Mouse (Mus musculus) CH12.LX (cell line): ENCODE data around the gene Isoc2a. TPM values are rescaled to one million over a fixed set of nuclear protein-coding genes. Genes with fewer than 3 reads are reported as not detected.
"Not testable (repeated sequence)": the region's sequence is repeated elsewhere in the genome, so short reads cannot be mapped to it uniquely, and the experiment has no call there.

Experiments
- DNase-seq: peaks from one replicate; pipeline ENCODE4 v3.0.0-alpha.2; 2013; ENCODE audit errors: extremely low read depth
- H3K27ac ChIP-seq: 2 replicates; pipeline ENCODE4 v1.5.1; 2012; ENCODE audit warnings: low read depth, mild to moderate bottlenecking, control low read depth, moderate library complexity; ENCODE audit not compliant: insufficient read depth
- H3K27me3 ChIP-seq: replicated peaks from 2 replicates; pipeline ENCODE3; 2012; ENCODE audit warnings: inconsistent platforms
- H3K36me3 ChIP-seq, 2 experiments: replicated peaks in 1 of 2; 2 replicates each; pipeline versions ENCODE3 to v1.6.1; 2012; ENCODE audit warnings: inconsistent platforms in 1 of 2, low read length in 1 of 2, mild to moderate bottlenecking in 1 of 2, mixed read lengths in 1 of 2, moderate library complexity in 1 of 2; ENCODE audit not compliant: control insufficient read depth in 1 of 2, insufficient read depth in 1 of 2
- H3K4me1 ChIP-seq, 2 experiments: 2 replicates each; pipeline ENCODE4 v1.6.1; 2012; ENCODE audit warnings: inconsistent platforms in 1 of 2, moderate library complexity in 1 of 2; ENCODE audit not compliant: insufficient read depth in 2 of 2, control insufficient read depth in 1 of 2
- H3K4me2 ChIP-seq: 2 replicates; pipeline ENCODE4 v1.6.1; 2012; ENCODE audit warnings: low read depth, mild to moderate bottlenecking, control low read depth; ENCODE audit not compliant: poor library complexity, insufficient read depth, severe bottlenecking
- H3K4me3 ChIP-seq, 3 experiments: fragments of 150-350 bp in 1 of 3; sonication (generic) in 1 of 3; replicated peaks in 1 of 3; 2 replicates each; pipeline versions ENCODE3 to v1.5.1; 2011 to 2012; ENCODE audit warnings: low read depth in 2 of 3, low read length in 2 of 3, mild to moderate bottlenecking in 2 of 3, moderate library complexity in 2 of 3, control low read depth in 1 of 3, improper control_type of control experiment in 1 of 3, inconsistent platforms in 1 of 3, mixed read lengths in 1 of 3; ENCODE audit not compliant: poor library complexity in 1 of 3
- H3K79me2 ChIP-seq: replicated peaks from 2 replicates; pipeline ENCODE4 v1.6.1; 2012; ENCODE audit warnings: mild to moderate bottlenecking, moderate library complexity; ENCODE audit not compliant: control insufficient read depth, poor library complexity, insufficient read depth, severe bottlenecking; ENCODE audit errors: extremely low read depth
- H3K9ac ChIP-seq: 2 replicates; pipeline ENCODE4 v1.6.1; 2012; ENCODE audit warnings: low read depth, mild to moderate bottlenecking, control low read depth, moderate library complexity; ENCODE audit not compliant: insufficient read depth
- H3K9me3 ChIP-seq: replicated peaks from 2 replicates; pipeline ENCODE3; 2012; ENCODE audit warnings: low read length, inconsistent platforms, mixed read lengths
- BHLHE40 ChIP-seq: IDR thresholded peaks from 2 replicates; pipeline ENCODE4 v1.6.1; 2011; ENCODE audit warnings: mild to moderate bottlenecking, low read depth, low read length, improper control_type of control experiment
- ELF1 ChIP-seq: IDR thresholded peaks from 2 replicates; pipeline ENCODE4 v1.6.1; 2014; ENCODE audit warnings: low read depth, mild to moderate bottlenecking, inconsistent platforms, low read length, improper control_type of control experiment
- EP300 ChIP-seq: IDR thresholded peaks from 2 replicates; pipeline ENCODE4 v1.6.1; 2011; ENCODE audit warnings: low read length, improper control_type of control experiment
- MAX ChIP-seq: IDR thresholded peaks from 2 replicates; pipeline ENCODE4 v1.6.1; 2011; ENCODE audit warnings: low read length, improper control_type of control experiment
- MAZ ChIP-seq: IDR thresholded peaks from 2 replicates; pipeline ENCODE4 v1.6.1; 2012; ENCODE audit warnings: low read depth, mild to moderate bottlenecking, inconsistent platforms, low read length, improper control_type of control experiment, moderate library complexity
- MEF2A ChIP-seq: IDR thresholded peaks from 2 replicates; pipeline ENCODE4 v1.6.1; 2014; ENCODE audit warnings: low read depth, mild to moderate bottlenecking, inconsistent platforms, low read length, improper control_type of control experiment, borderline replicate concordance
- MXI1 ChIP-seq: IDR thresholded peaks from 2 replicates; pipeline ENCODE4 v1.6.1; 2011; ENCODE audit warnings: mild to moderate bottlenecking, low read depth, low read length, improper control_type of control experiment
- MYC ChIP-seq: IDR thresholded peaks from 2 replicates; pipeline ENCODE4 v1.6.1; 2011; ENCODE audit warnings: low read depth, mild to moderate bottlenecking, improper control_type of control experiment, low read length
- NELFE ChIP-seq: IDR thresholded peaks from 2 replicates; pipeline ENCODE4 v1.6.1; 2011; ENCODE audit warnings: low read depth, low read length, improper control_type of control experiment
- PAX5 ChIP-seq: IDR thresholded peaks from 2 replicates; pipeline ENCODE4 v1.6.1; 2012; ENCODE audit warnings: low read length, inconsistent platforms, mixed read lengths
- POLR2A ChIP-seq: IDR thresholded peaks from 2 replicates; pipeline ENCODE4 v1.6.1; 2011; ENCODE audit warnings: low read depth, mild to moderate bottlenecking, improper control_type of control experiment, low read length
- RCOR1 ChIP-seq: conservative IDR thresholded peaks from 2 replicates; pipeline ENCODE4 v1.6.1; 2012; ENCODE audit warnings: low read depth, mild to moderate bottlenecking, inconsistent platforms, low read length, improper control_type of control experiment
- SIN3A ChIP-seq: IDR thresholded peaks from 2 replicates; pipeline ENCODE4 v1.6.1; 2012; ENCODE audit warnings: low read length, improper control_type of control experiment, inconsistent platforms
- UBTF ChIP-seq: IDR thresholded peaks from 2 replicates; pipeline ENCODE4 v1.6.1; 2012; ENCODE audit warnings: low read depth, mild to moderate bottlenecking, inconsistent platforms, low read length, improper control_type of control experiment, moderate library complexity
- USF2 ChIP-seq: conservative IDR thresholded peaks from 2 replicates; pipeline ENCODE4 v1.6.1; 2011; ENCODE audit warnings: low read depth, low read length, improper control_type of control experiment
- ZKSCAN1 ChIP-seq: IDR thresholded peaks from 2 replicates; pipeline ENCODE4 v1.6.1; 2012; ENCODE audit warnings: low read depth, inconsistent platforms, low read length, improper control_type of control experiment, borderline replicate concordance
- ZMIZ1 ChIP-seq: IDR thresholded peaks from 2 replicates; pipeline ENCODE4 v1.6.1; 2012; ENCODE audit warnings: low read depth, mild to moderate bottlenecking, inconsistent platforms, low read length, improper control_type of control experiment
- ZNF384 ChIP-seq: IDR thresholded peaks from 2 replicates; pipeline ENCODE4 v1.6.1; 2012; ENCODE audit warnings: low read depth, low read length, improper control_type of control experiment, inconsistent platforms
- dilution Hi-C: fragments of 300-500 bp; cut with MboI; formaldehyde crosslinking; loops from 2 replicates; pipeline ENCODE4 v1.14.3; 2020; ENCODE audit warnings: low sequenced_read_pairs; ENCODE audit not compliant: extremely low pct_unique_long_range_greater_than_20kb, extremely low pct_ligation_motif_present
- in situ Hi-C: fragments of 300-500 bp; cut with MboI; formaldehyde crosslinking; loops from 3 replicates; pipeline ENCODE4 v1.14.3; 2019; ENCODE audit warnings: low sequenced_read_pairs, low pct_ligation_motif_present, low pct_unique_long_range_greater_than_20kb, mixed read lengths
- polyA plus RNA-seq: library from polyadenylated mRNA; unstranded; fragments of >175 nt; gene quantifications from 2 replicates; pipeline ENCODE4 v1.2.1, GENCODE M21; 2012; ENCODE audit warnings: low read depth; ENCODE audit not compliant: insufficient read length
- total RNA-seq, 2 experiments: library from RNA; depleted of rRNA; stranded (reverse); fragments of 300-350 nt in 1 of 2; fragments of >200 nt in 1 of 2; gene quantifications; 2 replicates each; pipeline ENCODE4 v1.2.3; 2012 to 2014

Gene Isoc2a
- total and polyA plus RNA-seq, 3 experiments, result 8.4 to 15.4 (median 12.9) TPM

DNA sequence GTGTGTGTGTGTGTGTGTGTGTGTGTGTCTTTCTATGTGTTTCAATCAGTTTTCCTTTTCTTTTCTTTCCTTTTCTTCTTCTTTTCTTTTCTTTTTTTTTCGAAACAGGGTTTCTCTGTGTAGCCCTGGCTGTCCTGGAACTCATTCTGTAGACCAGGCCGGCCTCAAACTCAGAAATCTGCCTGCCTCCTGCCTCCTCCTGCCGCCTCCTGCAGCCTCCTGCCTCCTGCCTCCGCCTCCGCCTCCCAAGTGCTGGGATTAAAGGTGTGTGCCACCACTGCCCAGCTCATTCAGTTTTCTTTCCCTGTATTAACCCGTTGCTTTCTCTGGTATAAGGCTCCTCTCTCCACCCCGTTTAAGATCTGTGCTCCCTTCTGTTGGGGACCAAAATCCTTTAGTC, 19.6 kb upstream of the Isoc2a start:
- Histone ChIP-seq H3K4me2 (no peak overlapping the region), H3K36me3 (no peaks in the 10 kb centered on the region), H3K27ac (no peak overlapping the region), H3K9me3 (no peaks in the 10 kb centered on the region), H3K79me2 (no peaks in the 10 kb centered on the region), H3K27me3 (no peaks in the 10 kb centered on the region), H3K4me1 (no peaks in the 10 kb centered on the region), H3K4me3 (no peak overlapping the region), H3K9ac (no peak overlapping the region)
- no peak for DNase-seq
- in situ Hi-C loops, result no loop called here
- TF ChIP-seq SIN3A, result no peak
- TF ChIP-seq ZMIZ1, result no peak
- no peak for TF ChIP-seq USF2
- TF ChIP-seq MXI1, result no peak
- no peak for TF ChIP-seq MAX
- no peak for TF ChIP-seq MAZ
- TF ChIP-seq ZKSCAN1, result no peak
- dilution Hi-C loops, result no loop called here

DNA sequence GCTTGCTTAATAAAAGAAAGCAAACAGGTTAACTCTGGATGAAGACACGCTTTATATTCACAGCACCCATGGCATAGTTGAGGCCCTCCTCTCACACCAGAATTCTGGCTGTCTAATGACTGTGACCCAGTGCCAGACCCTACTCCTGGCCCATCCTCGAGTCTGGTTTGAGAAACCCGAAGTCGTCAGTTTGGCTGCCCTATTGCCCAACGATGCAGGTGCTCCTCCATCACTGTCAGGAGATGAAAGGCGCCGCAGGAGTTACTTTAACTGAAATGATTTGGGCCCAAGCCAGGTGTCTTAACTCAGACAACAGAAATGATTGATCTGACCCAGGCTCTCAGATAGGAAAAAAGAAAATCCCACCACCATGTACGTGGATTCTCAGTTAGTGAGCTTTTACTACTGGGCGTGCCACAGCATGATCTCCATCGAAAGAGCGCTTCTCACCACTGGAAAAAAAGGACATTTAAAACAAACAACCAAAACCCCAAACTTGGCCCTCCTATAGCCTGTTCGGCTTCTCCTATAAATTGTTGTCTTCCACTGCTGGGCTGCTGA, 17.5 kb upstream of the Isoc2a start:
- in situ Hi-C loops, result no loop called here
- no peaks in the 10 kb centered on the region for H3K27me3 ChIP-seq
- no peak for TF ChIP-seq ZNF384
- no peak for TF ChIP-seq BHLHE40
- TF ChIP-seq MYC, result no peak
- no peak for TF ChIP-seq SIN3A
- no peak for TF ChIP-seq POLR2A
- TF ChIP-seq EP300, result no peak
- TF ChIP-seq RCOR1, result no peak
- no peak for TF ChIP-seq ELF1
- TF ChIP-seq MEF2A, result no peak
- TF ChIP-seq NELFE, result no peak
- no peak for TF ChIP-seq PAX5
- TF ChIP-seq UBTF, result no peak

DNA sequence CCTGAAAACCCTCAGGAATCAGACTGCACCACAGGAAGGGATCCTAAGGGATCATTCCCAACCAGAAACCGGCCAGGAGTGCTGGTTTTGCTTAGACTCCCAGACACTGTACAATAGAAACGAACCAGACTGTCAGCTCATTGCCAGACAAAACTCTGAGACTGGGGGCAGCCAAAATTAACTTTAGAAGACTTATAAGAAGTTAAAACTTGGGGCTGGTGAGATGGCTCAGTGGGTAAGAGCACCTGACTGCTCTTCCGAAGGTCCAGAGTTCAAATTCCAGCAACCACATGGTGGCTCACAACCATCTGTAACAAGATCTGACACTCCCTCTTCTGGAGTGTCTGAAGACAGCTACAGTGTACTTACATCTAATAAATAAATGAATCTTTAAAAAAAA, 16.0 kb upstream of the Isoc2a start:
- dilution Hi-C loops, H3K36me3 ChIP-seq, H3K27me3 ChIP-seq, H3K27ac ChIP-seq, H3K4me1 ChIP-seq, H3K4me2 ChIP-seq, in situ Hi-C loops, H3K9me3 ChIP-seq, DNase-seq, H3K9ac ChIP-seq, H3K79me2 ChIP-seq, H3K4me3 ChIP-seq: not testable (repeated sequence)

More for the DNA sequence above, 17.5 kb upstream of the Isoc2a start:
- dilution Hi-C loops, result no loop called here
- Histone ChIP-seq H3K4me1 (peaks cover 0 to 2% of the 10 kb centered on the region in 2 experiments; a peak in 1 of 4 replicates), H3K4me2 (no peak overlapping the region), H3K36me3 (no peaks in the 10 kb centered on the region), H3K27ac (no peak overlapping the region), H3K4me3 (no peak overlapping the region), H3K9ac (no peak overlapping the region), H3K9me3 (no peaks in the 10 kb centered on the region), H3K79me2 (no peaks in the 10 kb centered on the region)
- no peak for DNase-seq
